Mouse (Mus musculus) adrenal gland, adult 18-20 months (tissue): ENCODE measurements around the gene Lmf1. TPM values are rescaled to one million over a fixed set of nuclear protein-coding genes. Genes with fewer than 3 reads are reported as not detected.

ENCODE experiments used
- DNase-seq, 2 experiments: peaks; one replicate each; pipeline ENCODE4 v3.0.0; 2021 to 2022; ENCODE audit warnings: low spot score in 2 of 2
- total RNA-seq, 2 experiments: library from RNA; stranded (reverse); gene quantifications; 1 replicate in 1 of 2; 2 replicates in 1 of 2; pipeline ENCODE4 v1.2.3; 2021

Lmf1 gene
- total RNA-seq, 2 experiments from 2014 or later, result 36.9 to 38.7 TPM

- DNase-seq, result no peak
Measured at GRCm38 (mm10) chr17:25637986-25638385, 59.1 kb downstream of the Lmf1 start.

- no peak for DNase-seq
Measured at GRCm38 (mm10) chr17:25638442-25638841, 59.6 kb downstream of the Lmf1 start.

DNA sequence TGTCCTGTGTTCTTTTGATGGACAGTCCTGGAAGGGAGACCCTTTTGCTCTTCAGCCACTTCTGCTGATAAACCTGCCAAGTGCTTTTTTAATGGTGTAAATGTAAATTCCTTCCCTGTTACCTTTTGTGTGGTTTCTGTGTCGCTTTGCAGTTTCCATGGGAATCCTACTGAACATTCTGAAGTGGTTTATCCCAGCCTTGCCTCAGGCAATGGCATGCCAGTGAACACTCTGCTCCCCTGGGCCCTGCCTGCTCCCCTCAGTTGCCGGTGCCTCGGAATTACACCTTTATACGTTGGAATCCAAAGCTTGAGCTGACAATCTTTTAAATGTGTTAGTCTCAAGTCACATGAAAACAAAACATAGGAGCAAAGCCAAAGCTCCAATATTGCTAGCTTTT, 62.1 kb downstream of the Lmf1 start:
- DNase-seq, result no peak

GRCm38 (mm10) chr17:25642032-25642431, 63.1 kb downstream of the Lmf1 start:
- peak; percentile 54 to 66 for DNase-seq

DNA sequence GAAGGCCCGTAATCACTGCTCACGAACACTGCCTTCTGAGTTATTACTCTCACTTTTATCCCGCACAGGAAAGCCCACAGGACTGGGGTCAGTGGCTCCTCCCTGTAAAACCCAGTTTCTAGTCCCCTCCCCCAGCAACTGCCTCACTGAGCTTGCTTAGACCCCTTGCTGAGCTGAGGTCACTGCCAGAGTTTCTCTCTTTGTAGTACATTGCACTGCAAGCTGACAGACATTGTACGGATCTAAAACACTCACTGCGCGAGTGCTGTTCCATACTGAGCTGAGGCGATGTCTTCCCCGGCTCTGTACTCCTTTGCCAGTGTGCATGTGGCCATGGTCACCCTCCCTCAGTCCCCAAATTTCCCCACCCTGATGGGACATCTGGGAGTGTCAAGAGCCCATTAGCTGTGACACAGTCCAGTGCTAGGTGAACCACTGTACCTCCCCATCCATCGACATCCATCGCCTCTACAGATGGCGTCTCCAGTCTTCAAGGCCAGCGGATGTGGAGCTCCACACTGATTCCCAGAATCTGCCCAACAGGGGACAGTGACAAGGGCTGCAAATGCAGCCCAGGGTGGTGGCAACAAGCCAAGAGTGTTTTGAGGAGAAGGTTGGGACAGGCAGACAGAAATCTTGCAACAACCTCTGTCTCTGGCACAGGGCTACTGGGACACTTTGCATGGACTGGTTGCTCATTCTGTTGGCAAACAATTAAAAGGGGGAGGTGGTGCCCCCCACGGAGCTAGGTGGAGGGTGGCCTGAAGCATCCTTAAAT, 64.8 kb downstream of the Lmf1 start:
- DNase-seq, result no peak

GRCm38 (mm10) chr17:25644761-25645160, 65.9 kb downstream of the Lmf1 start:
- DNase-seq, result no peak

DNA sequence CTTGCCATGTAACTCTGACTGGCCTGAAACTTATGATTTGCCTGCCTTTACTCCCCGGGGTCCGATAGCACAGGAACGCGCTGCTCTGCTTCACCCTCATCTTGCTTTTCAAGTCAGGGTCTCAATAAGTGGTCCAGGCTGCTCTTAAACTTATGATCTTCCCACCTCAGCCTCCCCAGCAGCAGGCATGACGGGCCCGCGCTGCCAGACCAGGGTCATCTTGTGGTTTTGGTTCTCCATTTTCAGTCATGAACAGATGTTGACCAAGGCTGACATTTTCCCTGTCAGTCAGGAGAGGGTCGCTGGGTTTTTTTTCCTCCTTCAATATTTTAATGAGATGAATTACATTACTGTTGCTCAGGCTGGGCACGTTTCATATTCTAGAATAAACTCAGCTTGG, 66.8 kb downstream of the Lmf1 start:
- DNase-seq, result no peak

GRCm38 (mm10) chr17:25647901-25648300, 69.0 kb downstream of the Lmf1 start:
- DNase-seq, result no peak

GRCm38 (mm10) chr17:25648678-25649216, 69.9 kb downstream of the Lmf1 start:
- DNase-seq, result no peak

GRCm38 (mm10) chr17:25650726-25651125, 71.8 kb downstream of the Lmf1 start:
- DNase-seq, result no peak

GRCm38 (mm10) chr17:25652272-25652671, 73.4 kb downstream of the Lmf1 start:
- no peak for DNase-seq

DNA sequence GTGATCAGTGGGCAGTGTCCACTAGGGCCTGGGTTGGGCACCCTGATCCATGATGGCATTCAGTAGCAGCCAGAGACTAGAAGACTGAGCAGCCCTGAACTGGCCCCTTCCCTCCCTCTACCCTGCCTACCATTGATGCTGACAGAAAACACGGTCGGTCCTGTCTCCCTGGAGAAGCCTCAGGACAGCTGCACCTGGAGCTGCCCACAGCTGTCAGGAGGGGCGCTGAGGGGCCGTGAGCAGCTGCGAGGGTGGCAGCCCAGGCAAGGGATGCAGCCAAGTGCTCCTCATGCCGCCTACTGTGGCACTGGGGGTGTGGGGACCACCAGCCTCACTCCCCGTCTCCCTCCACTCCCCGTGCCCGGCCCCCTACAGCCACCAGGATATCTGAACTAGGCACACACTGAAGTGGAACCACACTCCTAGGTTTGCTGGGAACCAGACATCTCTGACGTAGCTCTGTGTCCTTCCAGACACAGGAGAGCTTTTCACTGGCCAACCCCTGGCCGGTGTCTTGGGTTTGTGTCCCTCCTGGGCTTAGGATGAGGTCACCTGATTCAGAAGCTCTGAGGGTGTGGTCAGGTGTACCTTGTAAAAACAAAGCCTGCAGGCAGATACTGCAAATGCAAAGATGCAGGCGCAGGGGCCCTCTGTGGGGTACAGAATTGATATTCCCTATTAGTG, 77.4 kb downstream of the Lmf1 start:
- DNase-seq, result no peak

DNA sequence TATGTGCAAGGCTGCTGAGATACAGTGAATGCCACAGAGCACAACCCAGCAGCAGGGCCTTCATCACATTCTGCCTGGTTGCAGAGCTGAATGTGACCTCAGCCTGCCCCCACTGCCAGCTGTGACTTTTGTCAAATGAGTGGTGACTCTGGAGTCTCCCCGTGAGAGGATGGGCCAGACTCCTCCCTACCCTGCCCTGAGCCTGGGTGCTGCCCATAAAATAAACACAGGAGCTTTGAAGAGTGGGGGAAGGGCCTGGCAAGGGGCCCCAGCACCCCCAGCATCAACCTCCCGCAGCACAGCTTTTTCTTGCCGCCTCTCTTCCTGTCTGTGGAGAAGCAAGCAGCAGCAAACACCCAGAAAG, 77.9 kb downstream of the Lmf1 start:
- no peak for DNase-seq

GRCm38 (mm10) chr17:25663213-25663835, 84.4 kb downstream of the Lmf1 start:
- no peak for DNase-seq

DNA sequence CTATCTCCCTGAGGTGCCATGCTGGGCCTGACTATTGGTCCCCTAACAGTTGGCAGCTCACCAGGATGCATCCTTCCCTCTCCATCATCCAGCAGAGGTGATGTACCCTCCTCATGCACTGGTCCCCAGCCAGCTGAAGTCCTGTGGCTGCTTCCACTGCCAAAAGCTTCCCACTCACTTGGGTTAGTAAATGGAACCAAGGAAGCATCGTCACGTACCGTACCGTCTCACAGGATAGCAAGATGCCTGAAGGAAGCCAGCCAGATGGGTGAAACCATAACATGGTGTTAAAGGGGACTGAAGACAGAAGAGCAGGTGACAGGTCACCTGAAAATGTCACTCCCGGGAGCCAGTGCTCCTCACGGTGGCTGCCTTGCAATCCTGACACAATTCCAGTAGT, 86.6 kb downstream of the Lmf1 start:
- no peak for DNase-seq

- no peak for DNase-seq
Measured at GRCm38 (mm10) chr17:25665891-25666290, 87.0 kb downstream of the Lmf1 start.

- no peak for DNase-seq
Measured at GRCm38 (mm10) chr17:25668481-25669055, 89.7 kb downstream of the Lmf1 start.

DNA sequence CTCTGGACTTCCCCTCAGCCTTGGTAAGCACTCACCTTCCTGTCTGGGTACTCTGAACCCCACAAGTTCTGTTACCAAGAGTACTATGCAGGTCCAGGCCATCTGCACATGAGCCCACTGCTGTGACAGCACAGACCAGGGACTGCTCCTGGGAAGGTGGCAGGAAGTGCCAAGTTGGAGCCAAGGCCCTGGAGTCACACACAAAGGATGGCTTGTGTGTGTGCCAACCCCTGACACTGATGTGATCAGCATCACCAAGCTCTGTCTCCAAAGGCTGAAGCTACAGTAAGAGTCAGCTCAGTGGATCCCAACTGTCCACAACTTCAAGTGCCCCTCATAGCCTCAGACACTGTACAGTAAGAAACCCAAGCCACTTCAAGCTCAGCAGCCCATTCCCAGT, 94.1 kb downstream of the Lmf1 start:
- DNase-seq, result no peak

DNA sequence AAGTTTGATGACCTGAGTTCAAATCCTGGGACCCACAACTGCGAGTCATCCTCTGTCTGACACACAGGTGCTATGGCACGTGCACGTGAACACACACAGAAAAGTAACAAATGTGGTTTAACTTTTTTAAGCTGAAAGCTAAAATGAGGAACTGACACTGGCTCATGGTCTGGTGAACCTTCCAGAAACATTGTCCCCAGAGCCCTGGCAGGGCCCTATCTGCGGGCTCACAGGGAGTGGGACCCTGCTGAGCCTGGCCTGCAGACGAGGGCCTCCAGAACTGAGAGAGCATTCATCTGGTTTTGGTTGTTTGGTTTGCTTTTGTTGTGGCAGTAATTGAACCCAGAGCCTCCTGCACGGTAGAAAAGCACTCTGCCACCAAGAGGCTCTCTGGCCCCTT, 99.1 kb downstream of the Lmf1 start:
- DNase-seq, result no peak

- DNase-seq, result no peak
Measured at GRCm38 (mm10) chr17:25679818-25680217, 100.9 kb downstream of the Lmf1 start.

DNA sequence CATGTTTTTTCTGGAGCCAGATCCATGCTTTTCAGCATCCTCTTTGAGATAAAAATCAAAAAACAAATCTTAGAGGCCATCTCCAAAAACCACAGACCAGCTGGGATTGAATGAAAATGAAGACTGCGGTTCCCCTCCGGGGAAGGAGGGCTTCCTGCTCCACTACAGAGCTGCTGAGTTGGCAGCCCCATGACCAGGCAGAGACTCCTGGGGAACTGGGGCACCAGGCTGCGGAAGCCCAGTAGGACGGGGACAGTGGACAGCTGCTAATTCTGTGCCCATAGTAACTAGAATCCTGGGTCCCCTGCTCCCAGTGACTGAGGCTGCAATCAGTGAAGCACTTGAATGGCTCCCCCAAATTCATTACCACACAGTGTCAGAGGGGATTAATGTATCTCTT, 102.8 kb downstream of the Lmf1 start:
- DNase-seq, result no peak

DNA sequence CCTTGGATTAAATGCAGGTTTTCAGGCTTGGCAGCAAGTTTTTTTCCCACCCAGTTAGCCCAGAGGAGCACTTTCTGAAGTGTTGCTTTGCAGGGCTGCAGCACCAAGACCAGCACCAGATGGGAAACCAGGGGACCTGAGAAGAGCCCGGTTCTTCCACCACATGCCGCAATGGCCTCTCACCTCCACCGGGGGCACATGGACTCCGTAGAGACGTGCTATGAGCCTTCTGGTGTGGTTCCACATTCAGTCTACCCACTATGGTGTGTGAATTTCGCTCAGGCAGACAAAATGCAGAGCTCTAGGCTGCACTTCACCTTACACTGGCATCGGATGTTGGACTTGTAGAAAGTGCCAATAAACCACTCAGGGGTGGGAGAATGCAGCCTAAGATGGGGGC, 107.4 kb downstream of the Lmf1 start:
- DNase-seq, result no peak
